In the genomic region with DNA sequence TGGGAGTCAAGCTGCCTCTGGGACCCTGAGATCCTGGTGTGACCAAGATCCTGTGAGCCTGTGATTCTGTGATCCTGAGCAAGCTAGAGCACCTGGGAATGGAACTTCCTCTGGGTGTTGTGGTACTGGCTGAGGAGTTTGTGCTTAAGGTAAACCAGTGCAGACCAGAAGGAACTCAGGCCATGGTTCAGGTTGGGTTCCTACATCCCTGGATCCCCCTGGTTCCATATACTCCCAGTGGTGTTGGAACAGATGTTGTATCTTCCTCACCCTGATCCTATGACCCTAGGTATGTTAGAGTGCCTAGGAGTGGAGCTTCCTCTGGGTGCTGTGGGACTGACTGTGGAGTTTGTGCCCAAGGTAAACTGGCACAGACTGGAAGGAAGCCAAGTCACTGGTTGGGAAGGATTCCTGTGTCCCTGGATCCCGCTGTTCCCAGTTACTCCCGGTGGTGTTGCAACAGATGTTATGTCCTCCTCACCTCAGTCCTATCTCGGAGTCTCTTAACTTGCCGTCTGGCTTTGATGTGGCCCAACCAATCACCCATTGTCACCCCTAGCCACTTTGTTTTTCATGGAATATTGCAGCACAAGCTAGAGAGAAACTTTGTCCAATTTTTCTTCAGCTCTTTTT, we compare ENCODE assay signal across 14 mouse cellular contexts. TPM values are rescaled to one million over a fixed set of nuclear protein-coding genes. Genes with fewer than 3 reads are reported as not detected.
"Had no signal": no experiment of that assay in that cellular context is flagged by ENCODE, and none has a peak within 500 bp of the region (broad histone marks: within the 10 kb centered on the region; RNA-seq: fewer than 3 reads in every experiment).

No protein-coding gene starts in this region.

- H3K4me1 ChIP-seq: limb, embryonic 10.5 days; midbrain, embryonic 15.5 days; neural tube, embryonic 12.5 days; stomach, embryonic 15.5 days had no signal

- H3K36me3 ChIP-seq: limb, embryonic 10.5 days; midbrain, embryonic 15.5 days; neural tube, embryonic 12.5 days; stomach, embryonic 15.5 days had no signal

- DNase-seq: kidney, adult 8-10 months; kidney, postnatal 25 days; lung, adult 2 months; lung, postnatal 36 days; thymus, adult 18-20 months; thymus, postnatal 14 days had no signal

- ATAC-seq: intestine, postnatal 0 days; lung, postnatal 0 days; midbrain, embryonic 15.5 days had no signal

- H3K4me2 ChIP-seq: midbrain, embryonic 15.5 days; neural tube, embryonic 12.5 days; stomach, embryonic 15.5 days had no signal

- H3K4me3 ChIP-seq: left cerebral cortex, adult 2 months; limb, embryonic 10.5 days; midbrain, embryonic 15.5 days; neural tube, embryonic 12.5 days; stomach, embryonic 15.5 days had no signal

- H3K9ac ChIP-seq: liver, embryonic 14.5 days; midbrain, embryonic 15.5 days; neural tube, embryonic 12.5 days; stomach, embryonic 15.5 days had no signal

- H3K27ac ChIP-seq: left cerebral cortex, adult 2 months; limb, embryonic 10.5 days; liver, embryonic 14.5 days; midbrain, embryonic 15.5 days; neural tube, embryonic 12.5 days; stomach, embryonic 15.5 days had no signal

- H3K27me3 ChIP-seq: neural tube, embryonic 12.5 days; stomach, embryonic 15.5 days had no signal

RNA-seq across cellular contexts. Expression of gene Msmp, which starts 36.0 kb away (rescaled TPM):
- polyA plus RNA-seq: intestine, postnatal 0 days; liver, embryonic 14.5 days had no signal
